In the genomic region with DNA sequence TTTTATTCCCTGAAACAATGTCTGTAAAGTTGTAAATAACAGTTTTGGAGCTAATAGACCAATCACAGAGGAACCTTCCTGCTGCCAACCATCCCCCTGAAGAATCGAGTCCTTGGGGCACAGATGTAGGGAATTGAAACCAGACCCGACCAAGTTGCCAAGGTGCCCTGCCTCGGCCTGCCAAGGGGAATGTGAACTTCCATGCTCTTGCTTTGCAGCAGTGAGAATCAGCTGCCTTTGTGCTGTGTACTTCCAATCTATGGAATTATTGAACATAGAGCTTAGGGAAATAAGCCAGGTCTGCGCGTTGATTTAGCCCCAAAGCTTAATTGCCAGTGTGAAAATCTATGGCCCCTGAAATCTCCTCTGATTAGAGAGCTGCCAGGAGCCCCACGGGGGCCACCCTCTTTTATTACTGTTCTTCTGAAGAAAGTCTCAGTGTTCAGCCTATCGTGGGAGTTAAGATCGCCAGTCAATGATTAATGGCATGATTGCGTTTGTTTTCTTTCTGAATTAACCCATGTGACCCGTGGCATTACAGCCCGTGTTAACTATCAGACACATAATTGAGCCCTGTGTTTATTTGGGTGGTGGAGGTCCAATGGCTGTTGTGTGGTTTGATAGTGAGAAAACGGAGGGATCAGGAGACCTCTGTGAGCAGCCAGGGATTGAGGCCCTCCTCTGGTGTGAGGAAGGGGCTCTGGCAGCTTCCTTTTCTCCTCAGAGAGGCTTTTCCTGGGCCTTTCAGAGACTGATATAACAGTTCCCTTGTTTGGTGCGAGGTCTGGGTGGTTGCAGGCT, we compare ENCODE assay signal across 9 mouse cellular contexts.
DNase-seq lines count a peak whose midpoint lies in the region; ATAC-seq and TF ChIP-seq lines count a peak whose summit lies in the region.
"Had no signal": no experiment of that assay in that cellular context is flagged by ENCODE, and none has a peak within 500 bp of the region (broad histone marks: within the 10 kb centered on the region; RNA-seq: fewer than 3 reads in every experiment).

No protein-coding gene starts in this region.

- intact Hi-C loops in gastrocnemius, postnatal 14 days (cut with DNase I; ENCODE audit: low total_unique reads), result no loop called here

- no peaks in the 10 kb centered on the region for H3K36me3 ChIP-seq in forebrain, embryonic 13.5 days (ENCODE audit: poor library complexity, severe bottlenecking)

- peak; percentile 90 for DNase-seq in brain, embryonic 14.5 days (ENCODE audit: low read depth)
- peak; percentile 58 for DNase-seq in kidney, adult 11 months
- peak; percentile 25 for DNase-seq in mesoderm, embryonic 11.5 days (ENCODE audit: low read depth, low spot score)
- no peak for DNase-seq in spleen, postnatal 14 days (ENCODE audit: low spot score in 2 of 2)
- no peak for DNase-seq in urinary bladder, postnatal 25 days (ENCODE audit: low spot score)
- DNase-seq in gastrocnemius, postnatal 14 days, result no peak
- DNase-seq in thymus, postnatal 36 days, result no peak
- DNase-seq: heart, adult 2 months had no signal

- no peak overlapping the region for H3K9ac ChIP-seq in forebrain, embryonic 13.5 days

- no peak for TF ChIP-seq CTCF in brain, embryonic 14.5 days (IDR thresholded peaks at IDR 0.05; ENCODE audit: borderline replicate concordance, extremely low read depth, insufficient read depth, insufficient read length)

- H3K27me3 ChIP-seq in forebrain, embryonic 13.5 days, result no peaks in the 10 kb centered on the region

- peaks cover 17% of the 10 kb centered on the region for H3K4me1 ChIP-seq in forebrain, embryonic 13.5 days

- TF ChIP-seq POLR2A in brain, embryonic 14.5 days (IDR thresholded peaks at IDR 0.05; ENCODE audit: borderline replicate concordance, extremely low read depth, insufficient read depth, insufficient read length, poor library complexity, severe bottlenecking), result no peak

- WGBS in forebrain, embryonic 13.5 days, result 18% methylated on average over 13 of the region's 13 CpGs

- peak; percentile 92 for ATAC-seq in forebrain, embryonic 13.5 days

- peaks cover 16% of the 10 kb centered on the region for H3K9me3 ChIP-seq in forebrain, embryonic 13.5 days (replicated peaks)

- H3K4me2 ChIP-seq in forebrain, embryonic 13.5 days, result 0 out of 2 replicates have a peak overlapping the region, but pooled peaks have one; percentile 7

- H3K27ac ChIP-seq in forebrain, embryonic 13.5 days, result peak overlapping the region; percentile 57
- H3K27ac ChIP-seq: heart, adult 2 months had no signal

- no peak overlapping the region for H3K4me3 ChIP-seq in forebrain, embryonic 13.5 days
- H3K4me3 ChIP-seq: heart, adult 2 months had no signal

Comparison
In these comparisons a context has a peak if more than half of its experiments do, and no peak if none do; other contexts are left out.
1. DNase-seq: peak in brain, embryonic 14.5 days (single experiment), kidney, adult 11 months (single experiment) and mesoderm, embryonic 11.5 days (single experiment); none in spleen, postnatal 14 days (0 of 2), urinary bladder, postnatal 25 days (single experiment), gastrocnemius, postnatal 14 days (single experiment) and thymus, postnatal 36 days (0 of 2).